Mouse (Mus musculus) heart, postnatal 36 days (tissue): ENCODE data around the gene Tmem220. TPM values are rescaled to one million over a fixed set of nuclear protein-coding genes. Genes with fewer than 3 reads are reported as not detected.

ENCODE experiments used
- DNase-seq, 2 experiments: peaks; one replicate each; pipeline ENCODE4 v3.0.0; 2021 to 2022
- intact Hi-C: fragments of 180-260 bp; cut with DNase I; formaldehyde crosslinking; loops from one replicate; pipeline ENCODE4 v1.15.1; 2025
- total RNA-seq, 2 experiments: library from RNA; stranded (reverse); gene quantifications; 2 replicates each; pipeline ENCODE4 v1.2.3; 2021

Tmem220 gene
- total RNA-seq, 2 experiments from 2014 or later = 1.5 to 1.9 TPM

DNA sequence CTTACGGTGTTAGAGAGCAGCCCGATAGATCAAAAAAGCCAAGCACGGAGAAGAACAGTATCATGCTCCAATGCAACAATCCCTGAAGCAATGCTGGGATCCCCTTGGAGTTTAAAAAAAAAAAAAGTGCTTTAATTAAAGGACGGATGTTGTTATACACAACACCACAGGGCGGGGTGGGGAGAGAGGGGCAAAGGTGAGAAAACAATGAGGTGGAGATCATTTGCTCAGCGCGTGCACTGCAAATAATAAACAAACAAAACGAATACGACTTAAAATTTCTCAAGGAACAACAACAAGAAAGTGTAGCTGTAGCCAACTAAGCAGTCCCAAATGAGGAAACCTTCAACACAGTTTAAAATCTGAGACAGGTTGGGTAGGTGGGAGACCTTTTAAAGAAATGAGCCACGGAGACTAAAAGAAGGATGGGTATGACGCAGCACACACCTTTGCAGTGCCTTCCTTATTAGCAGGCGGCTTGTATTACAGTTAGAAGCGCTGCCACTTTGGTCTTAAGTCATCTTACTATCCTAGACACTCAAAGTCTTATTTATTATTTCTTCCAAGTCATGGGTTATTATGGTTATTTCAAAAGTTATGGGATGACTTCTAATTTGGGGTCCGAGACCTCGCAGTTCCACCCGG is 26.8 kb downstream of the Tmem220 start:
- intact Hi-C loops = loop anchor here (2.0 kb wide), 1 partner anchor 27 kb away; the partner anchor contains the start of gene Tmem220

GRCm38 (mm10) chr11:67052321-67052952 is 27.5 kb downstream of the Tmem220 start, which contains the start of the genes Adprm and Sco1:
Gene Adprm (minus strand): TSS chr11:67052594.
Gene Sco1 (plus strand): TSS chr11:67052670.
- DNase-seq = peak; percentile 87 to 90
- intact Hi-C loops = loop anchor here (2.0 kb wide), 1 partner anchor 28 kb away; the partner anchor contains the start of gene Tmem220

More for the DNA sequence above, 26.8 kb downstream of the Tmem220 start:
- DNase-seq = no peak

DNA sequence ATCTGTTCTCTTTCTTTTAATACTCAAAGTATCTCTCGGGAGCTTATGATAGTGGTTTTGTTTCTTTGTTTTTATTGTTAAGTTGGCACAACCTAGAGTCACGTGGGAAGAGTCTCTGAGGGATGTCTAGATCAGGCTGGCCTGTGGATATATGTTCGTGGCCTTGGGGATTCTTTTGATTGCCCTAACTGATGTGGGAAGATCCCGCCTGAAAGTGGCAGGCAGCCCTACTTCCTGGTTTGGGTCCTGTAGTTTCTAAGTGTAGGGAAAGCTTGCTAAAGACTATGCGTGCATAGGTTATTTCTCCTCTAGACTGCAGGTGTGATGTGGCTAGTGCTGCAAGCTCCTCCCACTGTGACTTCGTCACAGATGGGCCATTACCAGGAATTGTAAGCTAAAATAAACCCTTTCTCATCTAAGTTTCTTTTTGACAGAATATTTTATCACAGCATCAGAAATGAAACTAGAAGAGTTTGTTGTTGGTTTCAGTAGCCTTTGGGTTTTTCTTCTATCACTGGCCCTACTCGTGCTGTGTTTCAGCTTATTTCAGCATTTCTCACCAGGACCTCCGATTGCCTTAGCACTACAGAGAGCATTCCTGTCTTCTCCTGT is 29.9 kb downstream of the Tmem220 start:
- intact Hi-C loops = no loop called here
- no peak for DNase-seq

DNA sequence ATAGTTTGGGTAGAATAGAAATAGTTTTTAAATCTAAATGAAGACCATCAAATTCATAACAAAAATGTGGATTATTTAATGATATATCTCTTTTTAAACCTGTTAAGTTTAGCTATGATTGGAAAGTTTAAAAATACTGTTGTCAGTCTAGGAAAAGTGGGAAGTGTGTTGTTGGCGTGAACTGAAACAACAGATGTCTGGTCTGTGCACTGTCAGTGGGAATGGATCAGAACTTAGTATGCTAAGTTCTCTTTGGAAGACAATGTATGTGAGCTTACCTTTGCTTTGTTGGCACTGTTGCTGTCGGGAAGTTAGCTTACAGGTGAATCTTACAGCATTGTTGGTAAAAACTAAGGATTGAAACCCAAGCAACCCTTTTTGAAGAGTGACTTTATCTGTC is 36.4 kb downstream of the Tmem220 start:
- no peak for DNase-seq
- intact Hi-C loops = no loop called here

DNA sequence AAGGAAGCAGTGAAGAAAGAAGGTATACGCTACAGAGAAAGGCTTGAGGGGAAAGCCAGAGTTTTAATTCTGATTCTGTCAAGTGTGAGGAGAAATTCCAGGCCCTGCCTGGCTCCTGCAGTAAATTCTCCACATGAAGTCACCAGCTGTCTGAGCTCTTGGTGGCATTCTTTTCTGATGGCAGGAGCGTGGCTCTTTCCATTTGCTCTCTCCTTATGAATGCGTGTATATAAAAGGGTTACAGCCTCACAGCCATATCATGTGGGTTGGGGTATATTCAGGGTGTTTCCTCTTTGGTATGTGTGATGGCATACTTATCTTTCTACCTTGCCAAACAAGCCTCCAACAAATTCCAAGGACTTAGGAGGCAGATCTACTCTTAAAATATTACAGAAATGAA is 37.8 kb downstream of the Tmem220 start:
- intact Hi-C loops = no loop called here
- no peak for DNase-seq

- DNase-seq = no peak
- intact Hi-C loops = no loop called here
These were observed 42.8 kb downstream of the Tmem220 start for GRCm38 (mm10) chr11:67067741-67068140.

GRCm38 (mm10) chr11:67072615-67073130 is 47.7 kb downstream of the Tmem220 start:
- no peak for DNase-seq
- intact Hi-C loops = no loop called here

GRCm38 (mm10) chr11:67075036-67075435 is 50.1 kb downstream of the Tmem220 start:
- DNase-seq = no peak
- intact Hi-C loops = no loop called here

DNA sequence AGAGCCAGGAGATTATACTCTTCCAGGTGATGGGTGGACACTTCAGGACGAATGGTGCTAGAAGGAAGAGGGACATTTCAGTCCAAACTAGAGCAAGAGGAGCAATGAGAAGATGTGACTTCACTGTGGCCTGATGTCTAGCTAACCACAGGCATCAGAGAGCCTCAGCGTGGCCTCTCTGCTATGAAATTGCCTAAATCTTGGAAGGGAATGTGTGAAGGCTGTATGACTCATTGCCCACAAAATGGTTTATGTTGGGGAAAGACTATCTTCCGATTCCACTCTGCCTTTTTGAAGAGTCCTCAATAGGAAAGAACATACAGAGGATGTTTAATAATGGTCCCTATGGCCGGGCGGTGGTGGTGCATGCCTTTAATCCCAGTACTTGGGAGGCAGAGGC is 51.8 kb downstream of the Tmem220 start:
- intact Hi-C loops = no loop called here

GRCm38 (mm10) chr11:67077435-67077834 is 52.5 kb downstream of the Tmem220 start:
- DNase-seq = no peak
- intact Hi-C loops = no loop called here

More for the DNA sequence above, 51.8 kb downstream of the Tmem220 start:
- no peak for DNase-seq

DNA sequence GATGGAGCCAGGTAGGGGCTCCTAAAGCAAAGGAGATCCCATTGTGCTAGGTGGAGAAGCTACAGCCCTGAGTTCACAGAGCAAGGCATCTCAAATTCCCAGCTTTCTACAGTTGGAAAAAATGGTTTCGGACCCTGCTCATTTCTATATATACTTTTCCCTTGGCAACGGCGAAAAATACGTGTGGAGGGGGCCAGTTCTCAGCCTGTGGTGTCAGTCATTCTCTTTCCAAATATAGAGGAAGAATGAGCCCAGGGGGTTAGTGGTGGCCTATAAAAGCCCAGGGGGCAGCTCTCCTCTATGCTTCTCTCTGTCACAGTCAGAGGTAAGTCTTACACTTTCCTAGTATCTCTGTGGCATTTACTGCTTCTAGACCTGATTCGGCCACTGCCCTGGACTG is 53.0 kb downstream of the Tmem220 start, which contains the start of gene Myh3:
Gene Myh3, plus strand, starts transcription at position 301 of the 400 bp plus-strand sequence.
- intact Hi-C loops = no loop called here
- DNase-seq = no peak

GRCm38 (mm10) chr11:67078888-67079287 is 53.9 kb downstream of the Tmem220 start:
- intact Hi-C loops = no loop called here
- DNase-seq = no peak

DNA sequence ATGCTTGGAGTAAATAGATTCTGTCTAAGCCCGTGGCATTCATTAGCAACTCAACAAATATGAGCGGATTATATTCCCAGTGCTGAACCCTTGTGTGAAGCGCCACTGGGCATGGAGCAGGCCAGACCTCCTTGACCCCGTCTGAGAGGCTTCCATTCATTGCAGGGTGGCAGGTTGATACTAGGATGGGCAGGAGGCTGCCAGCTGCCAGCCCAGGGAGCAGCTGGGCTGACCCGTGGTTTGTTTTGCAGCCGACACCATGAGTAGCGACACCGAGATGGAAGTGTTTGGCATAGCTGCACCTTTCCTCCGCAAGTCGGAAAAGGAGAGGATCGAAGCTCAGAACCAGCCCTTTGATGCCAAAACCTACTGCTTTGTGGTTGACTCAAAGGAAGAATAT is 54.8 kb downstream of the Tmem220 start:
- intact Hi-C loops = loop anchor here (1.0 kb wide), 1 partner anchor 55 kb away; no protein-coding TSS in a partner anchor
- no peak for DNase-seq

DNA sequence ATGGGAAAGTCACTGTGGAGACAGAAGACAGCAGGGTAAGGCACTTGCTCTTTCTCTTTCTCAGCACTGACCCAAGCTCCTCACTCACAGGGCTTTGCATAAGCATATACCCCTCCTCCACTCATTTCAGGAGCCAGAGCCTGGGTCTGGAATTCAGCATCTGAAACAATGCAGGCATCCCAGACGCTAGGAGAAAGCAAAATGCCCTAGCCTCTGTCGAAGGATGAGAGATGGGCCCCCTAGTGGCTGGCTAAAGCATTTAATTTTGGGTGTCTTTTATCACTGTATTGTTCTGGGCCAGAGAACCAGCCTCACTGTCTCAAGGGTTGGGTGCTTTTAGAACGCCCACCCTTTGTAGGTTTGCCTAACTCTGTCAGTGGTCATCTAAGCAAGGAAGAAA is 55.2 kb downstream of the Tmem220 start:
- DNase-seq = peak; percentile 61 to 63
- intact Hi-C loops = loop anchor here (1.0 kb wide), 1 partner anchor 56 kb away; no protein-coding TSS in a partner anchor

DNA sequence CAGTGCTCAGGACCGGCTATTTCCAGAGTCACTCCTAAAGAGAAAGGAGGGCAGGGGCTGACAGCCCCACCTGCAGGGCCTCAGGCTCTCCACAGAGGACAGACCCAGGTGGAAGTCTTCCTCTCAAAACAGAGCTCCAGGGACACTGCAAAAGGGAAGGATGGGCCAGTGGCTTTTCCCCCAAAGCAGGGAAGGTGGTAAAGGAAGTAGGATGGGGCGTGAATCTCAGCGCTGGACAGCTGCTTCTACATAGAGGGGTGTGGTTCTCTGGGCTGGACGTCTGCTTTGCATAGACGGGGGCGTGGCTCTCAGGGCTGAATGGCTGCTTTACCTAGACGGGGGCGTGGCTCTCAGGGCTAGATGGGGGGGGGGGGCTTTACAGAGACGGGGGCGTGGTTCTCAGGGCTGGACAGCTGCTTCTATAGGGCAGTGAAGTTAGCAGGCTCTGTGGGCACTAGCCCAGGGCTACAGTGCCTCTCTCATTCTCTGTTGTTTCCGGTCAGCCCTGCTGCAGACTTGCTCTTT is 56.2 kb downstream of the Tmem220 start:
- no peak for DNase-seq
- intact Hi-C loops = no loop called here

- intact Hi-C loops = no loop called here
- no peak for DNase-seq
These were observed 57.2 kb downstream of the Tmem220 start for GRCm38 (mm10) chr11:67082188-67082587.

DNA sequence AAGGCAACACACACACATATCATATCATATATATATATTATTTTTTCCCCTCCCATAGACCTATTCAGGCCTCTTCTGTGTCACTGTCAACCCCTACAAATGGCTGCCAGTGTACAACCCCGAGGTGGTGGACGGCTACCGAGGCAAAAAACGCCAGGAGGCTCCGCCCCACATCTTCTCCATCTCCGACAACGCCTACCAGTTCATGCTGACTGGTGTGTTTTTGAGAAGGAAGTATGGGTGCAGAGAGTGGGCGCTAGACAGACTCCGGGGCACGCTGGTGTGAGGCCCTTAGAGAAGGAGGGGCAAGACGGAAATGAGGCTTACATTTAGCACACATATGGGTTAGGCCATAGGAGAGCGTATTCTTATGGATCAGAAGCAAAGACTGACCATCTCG is 57.8 kb downstream of the Tmem220 start:
- no peak for DNase-seq
- intact Hi-C loops = no loop called here

DNA sequence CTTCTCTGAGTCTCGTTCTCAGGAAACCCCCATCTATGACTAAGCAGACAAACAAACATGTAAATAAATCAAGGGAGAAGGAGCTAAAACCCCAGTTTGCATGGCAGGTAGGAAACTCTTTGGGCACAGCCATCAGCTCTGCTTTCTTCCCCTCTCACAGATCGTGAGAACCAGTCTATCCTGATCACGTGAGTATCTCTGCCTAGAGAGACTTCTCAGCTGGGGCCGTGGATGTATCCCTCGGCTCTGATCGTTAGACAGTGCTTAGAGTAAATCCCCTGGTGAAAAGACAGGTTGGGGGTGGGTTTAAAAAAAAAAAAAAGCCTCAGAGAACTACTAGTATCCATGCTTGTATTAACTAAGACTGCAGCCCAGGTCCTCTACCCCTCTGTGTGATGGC is 58.3 kb downstream of the Tmem220 start:
- no peak for DNase-seq
- intact Hi-C loops = no loop called here

DNA sequence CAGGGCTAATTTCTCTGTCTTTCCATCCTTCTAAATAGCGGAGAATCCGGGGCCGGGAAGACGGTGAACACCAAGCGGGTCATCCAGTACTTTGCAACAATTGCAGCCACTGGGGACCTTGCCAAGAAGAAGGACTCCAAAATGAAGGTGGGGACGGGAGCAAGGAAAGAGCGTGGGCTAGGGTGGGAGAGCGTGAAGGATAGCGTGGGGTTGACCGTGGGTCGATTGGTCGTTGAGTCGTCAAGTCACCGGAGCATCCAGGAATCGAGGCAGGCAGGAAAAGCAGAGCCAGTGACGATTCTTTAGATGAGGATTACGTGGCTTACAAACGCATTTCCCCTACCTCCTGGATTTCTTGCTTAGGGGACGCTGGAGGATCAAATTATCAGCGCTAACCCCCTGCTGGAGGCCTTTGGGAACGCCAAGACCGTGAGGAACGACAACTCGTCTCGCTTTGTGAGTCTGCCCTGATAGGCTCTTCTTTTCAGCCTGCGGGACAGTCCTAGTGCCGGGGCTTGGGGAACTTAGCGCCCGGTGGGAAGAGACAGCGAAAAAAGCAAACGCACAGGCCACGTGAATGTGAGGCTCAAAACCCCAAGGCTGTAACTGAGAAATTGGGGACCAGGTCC is 58.9 kb downstream of the Tmem220 start:
- intact Hi-C loops = loop anchor here (2.0 kb wide), 1 partner anchor 177 kb away; no protein-coding TSS in a partner anchor
- no peak for DNase-seq
